Mouse (Mus musculus): ENCODE results near the gene Prmt2. TPM values are rescaled to one million over a fixed set of nuclear protein-coding genes. Genes with fewer than 3 reads are reported as not detected.

Gene Prmt2
- polyA plus RNA-seq, 1 experiment from 2014 or later, result 28.0 TPM

- 14% methylated on average over 4 of the region's 4 CpGs for WGBS
- Histone ChIP-seq H3K4me2 (replicated peaks; ENCODE audit: low read depth) (no peak within 1 kb of the TSS), H3K36me3 (ENCODE audit: control insufficient read depth, insufficient read depth, low read length) (no peaks in the 10 kb centered on the region), H3K4me3 (ENCODE audit: low read depth, low read length) (no peak within 1 kb of the TSS), H3K27me3 (ENCODE audit: control insufficient read depth, insufficient read depth, low read length) (no peaks in the 10 kb centered on the region), H3K9me3 (ENCODE audit: control insufficient read depth, low read length) (no peaks in the 10 kb centered on the region), H3K9ac (ENCODE audit: low read length) (no peak within 1 kb of the TSS), H3K4me1 (replicated peaks; ENCODE audit: control insufficient read depth, insufficient read depth) (0 out of 2 replicates have a peak, but pooled peaks cover 2% of the 10 kb centered on the region), H3K27ac (replicated peaks) (no peak within 1 kb of the TSS)
- DNase-seq (ENCODE audit: low spot score) (peak; percentile 45), ATAC-seq (ENCODE audit: low FRiP score, low TSS enrichment) (peak; percentile 62; the same call in 1 of the 2 replicates)
- TF ChIP-seq CTCF (IDR thresholded peaks at IDR 0.05; ENCODE audit: low read depth) (no peak), EP300 (optimal IDR thresholded peaks at IDR 0.05) (no peak)
Measured at GRCm38 (mm10) chr10:76253536-76253935, 15.9 kb upstream of the Prmt2 start, which contains the start of gene S100b. Gene S100b, plus strand, starts transcription at chr10:76253853.

GRCm38 (mm10) chr10:76253079-76253478 is 15.4 kb upstream of the Prmt2 start:
- 0 out of 2 replicates have a peak, but pooled peaks cover 2% of the 10 kb centered on the region for H3K4me1 ChIP-seq (replicated peaks; ENCODE audit: control insufficient read depth, insufficient read depth)
- no peaks in the 10 kb centered on the region for H3K9me3 ChIP-seq (ENCODE audit: control insufficient read depth, low read length)
- H3K36me3 ChIP-seq (ENCODE audit: control insufficient read depth, insufficient read depth, low read length), result no peaks in the 10 kb centered on the region
- no peak overlapping the region for H3K9ac ChIP-seq (ENCODE audit: low read length)
- WGBS, result 100% methylated on average over 1 of the region's 1 CpGs
- H3K4me3 ChIP-seq (ENCODE audit: low read depth, low read length), result no peak overlapping the region
- ATAC-seq (ENCODE audit: low FRiP score, low TSS enrichment) (no peak), DNase-seq (ENCODE audit: low spot score) (no peak)
- no peaks in the 10 kb centered on the region for H3K27me3 ChIP-seq (ENCODE audit: control insufficient read depth, insufficient read depth, low read length)
- no peak for TF ChIP-seq CTCF (IDR thresholded peaks at IDR 0.05; ENCODE audit: low read depth)
- TF ChIP-seq EP300 (optimal IDR thresholded peaks at IDR 0.05), result no peak
- H3K27ac ChIP-seq (replicated peaks), result no peak overlapping the region
- no peak overlapping the region for H3K4me2 ChIP-seq (replicated peaks; ENCODE audit: low read depth)

GRCm38 (mm10) chr10:76250870-76251269 is 13.2 kb upstream of the Prmt2 start:
- Histone ChIP-seq H3K4me1 (replicated peaks; ENCODE audit: control insufficient read depth, insufficient read depth) (0 out of 2 replicates have a peak, but pooled peaks cover 2% of the 10 kb centered on the region), H3K4me3 (ENCODE audit: low read depth, low read length) (no peak overlapping the region), H3K27ac (replicated peaks) (no peak overlapping the region), H3K9me3 (ENCODE audit: control insufficient read depth, low read length) (no peaks in the 10 kb centered on the region), H3K27me3 (ENCODE audit: control insufficient read depth, insufficient read depth, low read length) (no peaks in the 10 kb centered on the region), H3K36me3 (ENCODE audit: control insufficient read depth, insufficient read depth, low read length) (no peaks in the 10 kb centered on the region), H3K9ac (ENCODE audit: low read length) (no peak overlapping the region), H3K4me2 (replicated peaks; ENCODE audit: low read depth) (no peak overlapping the region)
- ATAC-seq (ENCODE audit: low FRiP score, low TSS enrichment) (no peak), DNase-seq (ENCODE audit: low spot score) (no peak)
- no peak for TF ChIP-seq CTCF (IDR thresholded peaks at IDR 0.05; ENCODE audit: low read depth)
- WGBS, result 73% methylated on average over 7 of the region's 7 CpGs

GRCm38 (mm10) chr10:76248647-76248968 is 10.9 kb upstream of the Prmt2 start:
- 0 out of 2 replicates have a peak, but pooled peaks cover 2% of the 10 kb centered on the region for H3K4me1 ChIP-seq (replicated peaks; ENCODE audit: control insufficient read depth, insufficient read depth)
- no peaks in the 10 kb centered on the region for H3K36me3 ChIP-seq (ENCODE audit: control insufficient read depth, insufficient read depth, low read length)
- H3K27me3 ChIP-seq (ENCODE audit: control insufficient read depth, insufficient read depth, low read length), result no peaks in the 10 kb centered on the region
- TF ChIP-seq CTCF (IDR thresholded peaks at IDR 0.05; ENCODE audit: low read depth) (no peak), EP300 (optimal IDR thresholded peaks at IDR 0.05) (no peak)
- no peak overlapping the region for H3K27ac ChIP-seq (replicated peaks)
- H3K9ac ChIP-seq (ENCODE audit: low read length), result no peak overlapping the region
- no peaks in the 10 kb centered on the region for H3K9me3 ChIP-seq (ENCODE audit: control insufficient read depth, low read length)
- WGBS, result 88% methylated on average over 5 of the region's 5 CpGs
- no peak overlapping the region for H3K4me2 ChIP-seq (replicated peaks; ENCODE audit: low read depth)
- no peak for ATAC-seq (ENCODE audit: low FRiP score, low TSS enrichment)
- no peak for DNase-seq (ENCODE audit: low spot score)
- no peak overlapping the region for H3K4me3 ChIP-seq (ENCODE audit: low read depth, low read length)

GRCm38 (mm10) chr10:76247960-76248646 is 10.4 kb upstream of the Prmt2 start:
- 58% methylated on average over 21 of the region's 21 CpGs for WGBS
- DNase-seq (ENCODE audit: low spot score), result no peak
- no peak overlapping the region for H3K4me3 ChIP-seq (ENCODE audit: low read depth, low read length)
- no peak overlapping the region for H3K27ac ChIP-seq (replicated peaks)
- no peaks in the 10 kb centered on the region for H3K9me3 ChIP-seq (ENCODE audit: control insufficient read depth, low read length)
- TF ChIP-seq CTCF (IDR thresholded peaks at IDR 0.05; ENCODE audit: low read depth) (no peak), EP300 (optimal IDR thresholded peaks at IDR 0.05) (no peak)
- ATAC-seq (ENCODE audit: low FRiP score, low TSS enrichment), result no peak
- H3K4me2 ChIP-seq (replicated peaks; ENCODE audit: low read depth), result no peak overlapping the region
- 0 out of 2 replicates have a peak, but pooled peaks cover under 1% of the 10 kb centered on the region for H3K4me1 ChIP-seq (replicated peaks; ENCODE audit: control insufficient read depth, insufficient read depth)
- H3K36me3 ChIP-seq (ENCODE audit: control insufficient read depth, insufficient read depth, low read length), result no peaks in the 10 kb centered on the region
- no peaks in the 10 kb centered on the region for H3K27me3 ChIP-seq (ENCODE audit: control insufficient read depth, insufficient read depth, low read length)
- H3K9ac ChIP-seq (ENCODE audit: low read length), result no peak overlapping the region

GRCm38 (mm10) chr10:76246601-76247000 is 8.9 kb upstream of the Prmt2 start:
- H3K36me3 ChIP-seq (ENCODE audit: control insufficient read depth, insufficient read depth, low read length), result no peaks in the 10 kb centered on the region
- H3K27me3 ChIP-seq (ENCODE audit: control insufficient read depth, insufficient read depth, low read length), result no peaks in the 10 kb centered on the region
- 35% methylated on average over 4 of the region's 4 CpGs for WGBS
- no peak overlapping the region for H3K4me3 ChIP-seq (ENCODE audit: low read depth, low read length)
- H3K27ac ChIP-seq (replicated peaks), result no peak overlapping the region
- DNase-seq (ENCODE audit: low spot score), result no peak
- ATAC-seq (ENCODE audit: low FRiP score, low TSS enrichment), result no peak
- no peak for TF ChIP-seq CTCF (IDR thresholded peaks at IDR 0.05; ENCODE audit: low read depth)
- no peak for TF ChIP-seq EP300 (optimal IDR thresholded peaks at IDR 0.05)
- H3K4me2 ChIP-seq (replicated peaks; ENCODE audit: low read depth), result no peak overlapping the region
- no peaks in the 10 kb centered on the region for H3K9me3 ChIP-seq (ENCODE audit: control insufficient read depth, low read length)
- no peaks in the 10 kb centered on the region for H3K4me1 ChIP-seq (replicated peaks; ENCODE audit: control insufficient read depth, insufficient read depth)
- no peak overlapping the region for H3K9ac ChIP-seq (ENCODE audit: low read length)

All from stomach, postnatal 0 days (tissue).